Mouse (Mus musculus): ENCODE results near the gene Olfr65. TPM values are rescaled to one million over a fixed set of nuclear protein-coding genes. Genes with fewer than 3 reads are reported as not detected.

Gene Olfr65
- polyA plus RNA-seq (2012; fragmentation: generic; extraction: Trizol): under 1 TPM in 1 of 2 experiments, not detected in 1; 0.05 TPM

DNA sequence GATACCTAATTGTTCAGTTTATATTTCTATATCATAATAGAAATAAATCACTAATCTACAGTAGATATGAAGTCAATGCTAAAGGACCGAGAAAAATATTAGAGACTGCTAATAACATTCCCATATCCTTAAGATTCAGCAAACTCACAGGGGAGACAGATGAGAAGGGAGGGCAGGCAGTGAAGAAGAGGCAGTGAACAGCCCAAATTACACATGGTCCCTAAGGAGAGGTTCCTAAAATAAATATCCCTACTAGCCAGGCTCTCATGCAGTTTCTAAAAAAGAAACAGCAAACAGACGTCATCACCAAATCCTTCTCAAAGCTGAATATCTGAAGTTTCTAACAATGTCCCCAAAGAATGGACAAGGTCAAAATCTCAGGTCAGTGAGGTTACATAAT lies at the start of gene Olfr65:
TSS of gene Olfr65 (plus strand) at position 301 of the 400 bp plus-strand sequence.

DNA sequence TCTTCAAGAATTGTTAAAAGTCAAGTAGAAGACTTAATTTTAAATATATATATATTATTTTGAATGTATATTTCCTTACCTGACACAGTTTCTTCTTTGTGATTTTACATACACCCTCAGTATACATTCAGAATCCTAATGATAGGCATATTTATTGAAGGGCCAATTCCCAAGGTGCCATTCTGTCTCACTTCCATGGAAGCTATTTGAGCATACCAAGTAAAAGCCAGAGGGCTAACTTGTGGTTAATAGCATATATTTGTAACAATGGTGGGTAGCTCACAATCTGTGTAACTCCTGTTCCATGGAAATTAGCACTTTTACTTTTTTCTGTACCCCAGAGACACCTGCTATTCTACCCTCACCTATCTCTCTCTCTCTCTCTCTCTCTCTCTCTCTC lies 17.1 kb upstream of the Olfr65 start, which contains the start of gene Olfr66:
TSS of gene Olfr66 (minus strand) at position 101 of the 400 bp plus-strand sequence.

DNA sequence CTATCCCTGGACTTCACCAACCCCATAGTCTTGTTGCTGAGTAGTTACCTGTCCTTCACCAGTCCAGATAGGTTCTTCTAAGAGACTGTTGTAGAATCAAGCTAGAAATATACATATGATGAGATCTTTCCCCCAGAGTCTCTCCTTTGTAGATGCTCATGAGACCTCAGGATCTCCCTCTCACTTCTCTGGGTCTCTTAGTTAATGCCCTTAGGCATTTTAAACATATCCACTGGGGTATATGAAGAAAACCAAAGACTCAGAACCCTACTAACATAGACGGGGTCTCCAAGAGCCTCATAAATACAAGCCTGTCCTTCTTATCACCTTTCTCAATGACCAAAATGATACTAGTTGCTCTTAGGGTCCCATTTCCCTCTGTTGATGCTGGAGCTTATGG lies 8.9 kb upstream of the Olfr65 start, which contains the start of gene Olfr64:
TSS of gene Olfr64 (minus strand) at position 101 of the 400 bp plus-strand sequence.

DNA sequence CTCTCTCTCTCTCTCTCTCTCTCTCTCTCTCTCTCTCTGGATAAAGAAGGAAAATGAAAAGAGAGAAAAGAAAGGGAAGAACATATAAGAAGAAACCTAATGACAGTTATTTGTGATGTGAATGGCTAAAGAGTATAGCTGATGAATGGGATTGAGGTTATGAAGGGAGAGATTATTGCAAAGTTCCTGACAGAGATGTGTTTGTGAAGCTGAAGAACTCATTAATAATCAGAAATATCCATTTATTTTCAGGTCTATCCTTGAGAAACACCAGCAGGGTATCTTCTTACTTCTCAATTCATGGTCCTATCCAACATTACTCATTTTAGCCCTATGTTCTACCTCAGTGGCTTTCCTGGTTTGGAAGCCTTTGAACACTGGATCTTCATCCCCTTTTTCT lies 25.2 kb downstream of the Olfr65 start, which contains the start of gene Olfr631:
TSS of gene Olfr631 (plus strand) at position 301 of the 400 bp plus-strand sequence.

DNA sequence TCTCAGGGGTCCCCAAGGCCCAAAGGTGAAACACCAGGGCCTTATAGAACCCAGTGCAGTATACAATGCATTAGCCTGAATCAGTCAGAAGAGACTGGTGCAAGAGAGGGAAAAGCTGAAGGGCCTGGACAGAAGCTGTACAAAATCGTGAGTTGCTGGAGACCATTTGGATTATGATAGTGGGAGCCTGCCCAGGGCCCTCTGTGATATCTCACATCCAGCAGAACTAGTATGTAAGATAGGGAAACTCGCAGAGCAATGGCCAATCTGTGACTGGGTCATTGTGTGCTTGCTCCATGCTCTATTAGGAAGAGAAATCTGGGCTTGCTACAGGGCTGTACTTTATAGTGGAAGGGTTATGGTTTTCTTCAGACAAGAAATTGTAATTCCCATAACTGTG lies 31.0 kb downstream of the Olfr65 start, which contains the start of gene Olfr632:
TSS of gene Olfr632 (plus strand) at position 84 of the 400 bp plus-strand sequence.

DNA sequence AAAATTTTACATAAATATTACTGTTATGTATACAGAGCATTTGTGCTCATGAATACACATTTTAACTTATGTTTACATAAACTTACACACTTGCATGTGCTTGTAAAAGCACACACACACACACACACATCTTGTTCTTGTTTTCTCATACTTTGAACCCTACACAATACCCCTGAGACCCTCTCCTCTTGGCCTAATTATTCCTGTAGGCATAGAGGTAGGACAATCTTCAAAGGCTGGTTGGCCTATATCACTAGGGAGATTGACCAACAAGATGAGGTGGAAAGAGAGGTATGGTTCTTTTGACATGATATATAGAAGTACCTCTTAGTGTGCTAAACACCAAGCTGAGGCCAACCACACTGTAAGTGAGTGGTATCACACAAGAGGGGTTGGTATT lies 40.9 kb downstream of the Olfr65 start, which contains the start of gene Olfr633:
TSS of gene Olfr633 (plus strand) at position 301 of the 400 bp plus-strand sequence.

Other genes starting within 250 kb of the Olfr65 start
- gene Olfr623, start 239.8 kb upstream of the Olfr65 start, polyA plus RNA-seq (2012; fragmentation: generic; extraction: Trizol): not detected
- not detected for gene Olfr624, start 232.3 kb upstream of the Olfr65 start, polyA plus RNA-seq (2012; fragmentation: generic; extraction: Trizol)
- gene Olfr625-ps1, start 220.8 kb upstream of the Olfr65 start, polyA plus RNA-seq (2012; fragmentation: generic; extraction: Trizol): not detected
- not detected for gene Olfr243, start 188.8 kb upstream of the Olfr65 start, polyA plus RNA-seq (2012; fragmentation: generic; extraction: Trizol)
- gene Olfr628, start 173.1 kb upstream of the Olfr65 start, polyA plus RNA-seq (2012; fragmentation: generic; extraction: Trizol): not detected
- not detected for gene Olfr629, start 158.5 kb upstream of the Olfr65 start, polyA plus RNA-seq (2012; fragmentation: generic; extraction: Trizol)
- gene Olfr630, start 146.2 kb upstream of the Olfr65 start, polyA plus RNA-seq (2012; fragmentation: generic; extraction: Trizol): not detected
- gene Olfr69, start 131.9 kb upstream of the Olfr65 start, polyA plus RNA-seq (2012; fragmentation: generic; extraction: Trizol): not detected
- gene Olfr68, start 123.8 kb upstream of the Olfr65 start, polyA plus RNA-seq (2012; fragmentation: generic; extraction: Trizol): not detected
- not detected for gene Olfr67, start 111.7 kb upstream of the Olfr65 start, polyA plus RNA-seq (2012; fragmentation: generic; extraction: Trizol)
- not detected for gene Hbb-bt, start 89.5 kb upstream of the Olfr65 start, polyA plus RNA-seq (2012; fragmentation: generic; extraction: Trizol)
- not detected for gene Hbb-bs, start 75.4 kb upstream of the Olfr65 start, polyA plus RNA-seq (2012; fragmentation: generic; extraction: Trizol)
- gene Hbb-bh2, start 63.0 kb upstream of the Olfr65 start, polyA plus RNA-seq (2012; fragmentation: generic; extraction: Trizol): not detected
- gene Hbb-bh1, start 60.3 kb upstream of the Olfr65 start, polyA plus RNA-seq (2012; fragmentation: generic; extraction: Trizol): under 1 TPM; 0.08 to 0.97 TPM
- under 1 TPM in 1 of 2 experiments, not detected in 1; 0.06 TPM for gene Hbb-y, start 50.3 kb upstream of the Olfr65 start, polyA plus RNA-seq (2012; fragmentation: generic; extraction: Trizol)
- gene Olfr66, start 17.2 kb upstream of the Olfr65 start, polyA plus RNA-seq (2012; fragmentation: generic; extraction: Trizol): not detected
- not detected for gene Olfr64, start 9.0 kb upstream of the Olfr65 start, polyA plus RNA-seq (2012; fragmentation: generic; extraction: Trizol)
- not detected for gene Olfr631, start 25.3 kb downstream of the Olfr65 start, polyA plus RNA-seq (2012; fragmentation: generic; extraction: Trizol)
- gene Olfr632, start 30.9 kb downstream of the Olfr65 start, polyA plus RNA-seq (2012; fragmentation: generic; extraction: Trizol): not detected
- not detected for gene Olfr633, start 41.0 kb downstream of the Olfr65 start, polyA plus RNA-seq (2012; fragmentation: generic; extraction: Trizol)
- gene Olfr635, start 67.7 kb downstream of the Olfr65 start, polyA plus RNA-seq (2012; fragmentation: generic; extraction: Trizol): not detected
- not detected for gene Olfr638, start 95.3 kb downstream of the Olfr65 start, polyA plus RNA-seq (2012; fragmentation: generic; extraction: Trizol)
- gene Olfr639, start 113.8 kb downstream of the Olfr65 start, polyA plus RNA-seq (2012; fragmentation: generic; extraction: Trizol): not detected
- gene Olfr640, start 122.1 kb downstream of the Olfr65 start, polyA plus RNA-seq (2012; fragmentation: generic; extraction: Trizol): not detected
- gene Olfr641, start 132.0 kb downstream of the Olfr65 start, polyA plus RNA-seq (2012; fragmentation: generic; extraction: Trizol): not detected
- gene Olfr642, start 149.2 kb downstream of the Olfr65 start, polyA plus RNA-seq (2012; fragmentation: generic; extraction: Trizol): not detected
- gene 4930516K23Rik, start 158.0 kb downstream of the Olfr65 start, polyA plus RNA-seq (2012; fragmentation: generic; extraction: Trizol): not detected
- not detected for gene Olfr644, start 168.4 kb downstream of the Olfr65 start, polyA plus RNA-seq (2012; fragmentation: generic; extraction: Trizol)
- not detected for gene Olfr645, start 182.0 kb downstream of the Olfr65 start, polyA plus RNA-seq (2012; fragmentation: generic; extraction: Trizol)
- not detected for gene Olfr646, start 201.4 kb downstream of the Olfr65 start, polyA plus RNA-seq (2012; fragmentation: generic; extraction: Trizol)
- not detected for gene Ubqln5, start 226.3 kb downstream of the Olfr65 start, polyA plus RNA-seq (2012; fragmentation: generic; extraction: Trizol)
- gene Olfr643, start 233.9 kb downstream of the Olfr65 start, polyA plus RNA-seq (2012; fragmentation: generic; extraction: Trizol): not detected
- not detected for gene Ubqln3, start 239.8 kb downstream of the Olfr65 start, polyA plus RNA-seq (2012; fragmentation: generic; extraction: Trizol)
- gene Ubqlnl, start 247.1 kb downstream of the Olfr65 start, polyA plus RNA-seq (2012; fragmentation: generic; extraction: Trizol): not detected